Mouse (Mus musculus): Measurements from ENCODE around the gene Sptb. TPM values are rescaled to one million over a fixed set of nuclear protein-coding genes. Genes with fewer than 3 reads are reported as not detected.

Sptb gene
- polyA plus RNA-seq, 1 experiment from 2014 or later, result 1.4 TPM

GRCm38 (mm10) chr12:76695773-76696172 lies 14.6 kb downstream of the Sptb start:
- ATAC-seq (ENCODE audit: insufficient number of reproducible peaks, low FRiP score, low TSS enrichment, low read depth), result no peak
- WGBS, result 68% methylated on average over 5 of the region's 5 CpGs
- Histone ChIP-seq H3K27me3 (no peaks in the 10 kb centered on the region), H3K36me3 (no peaks in the 10 kb centered on the region), H3K9me3 (no peaks in the 10 kb centered on the region), H3K4me3 (no peak overlapping the region), H3K4me1 (0 out of 2 replicates have a peak, but pooled peaks cover 9% of the 10 kb centered on the region), H3K4me2 (no peak overlapping the region), H3K9ac (no peak overlapping the region), H3K27ac (no peak overlapping the region)

- Histone ChIP-seq H3K9ac (no peak overlapping the region), H3K36me3 (no peaks in the 10 kb centered on the region), H3K27me3 (no peaks in the 10 kb centered on the region), H3K27ac (no peak overlapping the region), H3K4me1 (0 out of 2 replicates have a peak, but pooled peaks cover 9% of the 10 kb centered on the region), H3K4me3 (peak overlapping the region; percentile 23), H3K4me2 (peak overlapping the region; percentile 40), H3K9me3 (no peaks in the 10 kb centered on the region)
- no peak for ATAC-seq (ENCODE audit: insufficient number of reproducible peaks, low FRiP score, low TSS enrichment, low read depth)
- 8% methylated on average over 17 of the region's 17 CpGs for WGBS
These were observed 15.4 kb downstream of the Sptb start for GRCm38 (mm10) chr12:76694801-76695505.

DNA sequence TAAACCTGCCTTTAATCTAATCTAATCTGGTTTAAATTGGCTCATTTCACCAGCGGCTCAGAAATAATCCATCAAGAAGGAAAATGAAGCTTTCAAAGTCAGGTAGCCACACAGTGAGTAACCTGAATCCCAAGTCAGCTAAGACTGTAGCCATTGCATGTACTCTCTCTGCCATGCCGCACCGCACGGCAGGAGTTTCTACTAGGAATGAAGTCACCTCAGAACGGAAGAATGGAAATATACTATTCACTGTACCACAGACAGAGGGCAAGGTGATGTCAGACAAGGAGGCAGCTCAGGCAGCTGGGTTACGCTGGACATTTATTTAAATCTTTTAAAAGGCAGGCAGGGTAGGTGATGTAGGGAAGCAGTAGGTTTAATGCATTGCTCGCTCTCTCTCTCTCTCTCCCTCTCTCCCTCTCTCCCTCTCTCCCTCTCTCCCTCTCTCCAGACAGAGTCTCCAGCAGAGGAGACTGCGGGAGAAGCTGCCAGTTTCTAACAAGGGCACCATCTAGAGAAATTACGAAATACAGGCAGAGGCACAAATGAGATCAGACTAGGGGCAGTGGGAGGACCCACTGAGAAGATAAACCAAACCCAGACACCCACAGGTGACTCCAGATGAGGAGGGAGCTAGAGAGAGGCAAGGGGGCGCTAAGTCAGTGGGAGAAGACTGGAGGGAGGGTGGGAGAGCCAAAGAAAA lies 22.7 kb downstream of the Sptb start:
- 66% methylated on average over 10 of the region's 10 CpGs for WGBS
- Histone ChIP-seq H3K9ac (no peak overlapping the region), H3K4me2 (no peak overlapping the region)

DNA sequence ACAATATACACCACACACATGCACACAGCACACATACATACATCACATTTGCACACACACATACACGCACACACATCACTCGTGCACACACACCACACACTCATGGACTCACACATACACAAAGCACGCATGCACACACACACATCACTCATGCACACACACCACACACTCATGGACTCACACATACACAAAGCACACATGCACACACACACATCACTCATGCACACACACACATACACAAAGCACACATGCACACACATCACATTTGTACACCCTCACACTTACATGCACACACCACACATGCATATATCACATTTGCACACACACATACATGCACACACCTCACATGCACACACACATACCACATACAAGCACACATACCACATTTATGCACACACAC lies 24.7 kb downstream of the Sptb start:
- Histone ChIP-seq H3K4me1 (no peaks in the 10 kb centered on the region), H3K4me3 (no peak overlapping the region), H3K9me3 (no peaks in the 10 kb centered on the region), H3K27ac (no peak overlapping the region), H3K4me2 (no peak overlapping the region), H3K27me3 (no peaks in the 10 kb centered on the region), H3K9ac (no peak overlapping the region), H3K36me3 (no peaks in the 10 kb centered on the region)
- 96% methylated on average over 3 of the region's 3 CpGs for WGBS
- no peak for ATAC-seq (ENCODE audit: insufficient number of reproducible peaks, low FRiP score, low TSS enrichment, low read depth)

More for the DNA sequence above, 22.7 kb downstream of the Sptb start:
- no peak overlapping the region for H3K27ac ChIP-seq
- no peaks in the 10 kb centered on the region for H3K27me3 ChIP-seq
- no peaks in the 10 kb centered on the region for H3K36me3 ChIP-seq
- no peaks in the 10 kb centered on the region for H3K9me3 ChIP-seq
- no peak overlapping the region for H3K4me3 ChIP-seq
- ATAC-seq (ENCODE audit: insufficient number of reproducible peaks, low FRiP score, low TSS enrichment, low read depth), result no peak
- no peaks in the 10 kb centered on the region for H3K4me1 ChIP-seq

DNA sequence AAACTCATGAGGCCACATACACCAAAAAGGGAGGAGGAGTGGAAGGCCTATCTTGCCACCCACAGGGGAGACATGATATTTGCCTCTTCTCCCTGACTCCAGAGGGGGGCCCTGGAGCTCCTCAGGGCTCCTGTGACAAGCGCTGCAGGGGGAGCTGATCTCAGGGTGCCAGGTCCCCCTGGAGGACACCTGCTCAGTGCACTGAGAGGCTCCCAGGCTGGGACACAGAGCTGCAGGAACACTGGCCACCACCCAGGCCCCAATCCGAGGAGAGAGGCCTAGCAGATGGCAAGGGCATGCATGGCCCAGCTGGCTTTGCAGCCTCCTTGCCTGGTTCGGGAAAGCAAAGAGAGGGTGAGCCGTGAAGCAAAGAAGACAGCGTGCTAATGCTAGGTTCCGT lies 25.9 kb downstream of the Sptb start:
- no peak overlapping the region for H3K4me3 ChIP-seq
- H3K4me1 ChIP-seq, result no peaks in the 10 kb centered on the region
- H3K36me3 ChIP-seq, result no peaks in the 10 kb centered on the region
- no peak overlapping the region for H3K4me2 ChIP-seq
- H3K9me3 ChIP-seq, result no peaks in the 10 kb centered on the region
- 56% methylated on average over 6 of the region's 6 CpGs for WGBS
- H3K9ac ChIP-seq, result no peak overlapping the region
- ATAC-seq (ENCODE audit: insufficient number of reproducible peaks, low FRiP score, low TSS enrichment, low read depth), result no peak
- H3K27ac ChIP-seq, result no peak overlapping the region
- no peaks in the 10 kb centered on the region for H3K27me3 ChIP-seq

- Histone ChIP-seq H3K4me2 (no peak overlapping the region), H3K4me3 (no peak overlapping the region), H3K36me3 (no peaks in the 10 kb centered on the region), H3K9ac (no peak overlapping the region), H3K27me3 (no peaks in the 10 kb centered on the region), H3K4me1 (0 out of 2 replicates have a peak, but pooled peaks cover 3% of the 10 kb centered on the region), H3K27ac (no peak overlapping the region), H3K9me3 (no peaks in the 10 kb centered on the region)
- ATAC-seq (ENCODE audit: insufficient number of reproducible peaks, low FRiP score, low TSS enrichment, low read depth), result 0 out of 2 replicates have a peak, but pooled peaks have one; percentile 40
These were observed 28.4 kb downstream of the Sptb start for GRCm38 (mm10) chr12:76681937-76682336.

DNA sequence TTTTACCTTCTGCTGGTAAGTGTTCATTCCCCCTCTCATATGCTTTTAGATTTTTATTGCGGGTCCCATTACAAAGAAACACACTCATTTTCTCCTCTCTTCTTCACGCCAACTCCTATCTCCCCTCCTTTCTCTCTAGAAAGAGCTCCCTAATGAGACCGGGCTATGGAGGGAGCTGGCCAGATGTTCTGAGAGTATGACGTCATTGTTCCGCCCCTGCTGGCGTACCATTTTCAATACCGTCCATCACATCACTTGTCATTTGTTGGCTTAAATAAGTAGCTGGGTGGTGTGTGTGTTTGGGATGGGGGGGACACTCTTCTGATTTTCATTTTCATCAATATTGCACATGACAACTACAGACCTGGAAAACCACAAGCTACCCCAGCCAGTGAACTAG lies 33.3 kb downstream of the Sptb start:
- WGBS, result 38% methylated on average over 7 of the region's 7 CpGs
- Histone ChIP-seq H3K27ac (no peak overlapping the region), H3K9me3 (no peaks in the 10 kb centered on the region), H3K4me2 (no peak overlapping the region), H3K9ac (no peak overlapping the region), H3K36me3 (no peaks in the 10 kb centered on the region), H3K4me1 (peaks cover 10% of the 10 kb centered on the region; the same call in 1 of the 2 replicates), H3K27me3 (no peaks in the 10 kb centered on the region), H3K4me3 (no peak overlapping the region)
- no peak for ATAC-seq (ENCODE audit: insufficient number of reproducible peaks, low FRiP score, low TSS enrichment, low read depth)

GRCm38 (mm10) chr12:76676477-76676876 lies 33.9 kb downstream of the Sptb start:
- Histone ChIP-seq H3K27me3 (no peaks in the 10 kb centered on the region), H3K4me3 (no peak overlapping the region), H3K4me1 (peaks cover 13% of the 10 kb centered on the region; the same call in 1 of the 2 replicates), H3K9me3 (no peaks in the 10 kb centered on the region), H3K9ac (no peak overlapping the region), H3K27ac (no peak overlapping the region), H3K4me2 (no peak overlapping the region), H3K36me3 (no peaks in the 10 kb centered on the region)
- WGBS, result 82% methylated on average over 22 of the region's 22 CpGs
- ATAC-seq (ENCODE audit: insufficient number of reproducible peaks, low FRiP score, low TSS enrichment, low read depth), result no peak

DNA sequence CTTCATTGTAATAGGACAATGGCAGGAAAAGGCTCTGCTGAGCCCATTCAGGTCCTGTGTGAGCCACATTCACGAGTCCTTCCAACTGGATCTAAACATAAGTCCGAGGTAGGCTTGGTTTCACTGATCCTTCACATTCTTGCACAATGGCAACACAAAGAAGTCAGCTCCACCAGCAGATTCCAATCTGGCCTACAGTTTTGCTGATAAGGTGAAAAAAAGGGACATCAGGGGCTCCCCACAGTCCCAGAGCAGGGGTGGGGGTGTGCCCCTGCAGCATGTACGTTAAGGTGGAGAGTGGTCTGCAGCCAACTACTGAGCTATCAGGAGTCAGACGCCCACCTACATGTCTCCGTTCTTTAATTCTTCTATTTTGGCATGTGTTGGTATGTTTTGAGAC lies 35.0 kb downstream of the Sptb start:
- Histone ChIP-seq H3K4me3 (no peak overlapping the region), H3K4me2 (no peak overlapping the region), H3K9ac (no peak overlapping the region), H3K4me1 (peaks cover 13% of the 10 kb centered on the region; the same call in 1 of the 2 replicates), H3K9me3 (no peaks in the 10 kb centered on the region), H3K27ac (no peak overlapping the region), H3K27me3 (no peaks in the 10 kb centered on the region), H3K36me3 (no peaks in the 10 kb centered on the region)
- no peak for ATAC-seq (ENCODE audit: insufficient number of reproducible peaks, low FRiP score, low TSS enrichment, low read depth)
- 71% methylated on average over 5 of the region's 5 CpGs for WGBS

DNA sequence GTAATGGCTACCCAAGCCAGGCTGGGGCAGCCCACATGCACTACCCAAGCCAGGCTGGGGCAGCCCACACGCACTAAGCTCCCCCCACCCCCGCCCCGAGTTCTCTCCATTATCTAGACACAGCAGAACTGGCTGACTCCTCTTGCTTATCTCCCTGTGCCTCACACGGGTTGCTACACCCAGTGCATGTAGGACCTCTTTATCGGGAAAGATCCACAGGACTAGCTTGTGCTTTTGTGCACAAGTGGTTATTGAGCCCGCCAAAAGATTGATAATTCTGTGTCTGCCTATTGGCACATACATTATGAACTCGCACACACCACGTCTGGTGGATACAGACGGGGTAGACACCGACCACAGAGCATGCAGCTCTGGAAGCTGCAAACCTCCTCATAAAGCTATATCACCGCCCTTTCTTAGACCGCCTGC lies 36.5 kb downstream of the Sptb start:
- H3K4me2 ChIP-seq, result no peak overlapping the region
- no peak for ATAC-seq (ENCODE audit: insufficient number of reproducible peaks, low FRiP score, low TSS enrichment, low read depth)
- H3K27ac ChIP-seq, result no peak overlapping the region

DNA sequence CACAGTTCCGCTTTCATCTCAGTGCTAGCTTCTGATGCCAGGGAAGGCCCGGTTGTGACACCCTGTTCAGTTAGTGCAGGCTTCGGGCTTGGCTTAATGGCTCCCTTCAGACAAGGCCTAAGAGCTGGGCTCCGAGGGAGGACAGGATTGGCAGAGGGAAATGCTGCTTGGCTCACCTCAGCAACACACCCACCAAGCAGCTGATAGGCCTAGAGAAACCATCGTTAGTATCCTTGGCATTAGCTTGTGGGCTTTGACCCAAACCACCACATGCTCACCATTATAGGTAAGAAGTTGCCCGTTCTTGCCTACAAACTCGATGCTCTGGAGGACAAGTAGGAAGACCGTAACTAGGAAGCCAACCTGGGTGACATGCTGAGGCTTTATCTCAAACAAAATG lies 38.3 kb downstream of the Sptb start:
- Histone ChIP-seq H3K4me3 (no peak overlapping the region), H3K4me1 (peaks cover 16% of the 10 kb centered on the region; the same call in 1 of the 2 replicates), H3K9me3 (no peaks in the 10 kb centered on the region), H3K9ac (no peak overlapping the region), H3K27ac (no peak overlapping the region), H3K36me3 (no peaks in the 10 kb centered on the region), H3K27me3 (no peaks in the 10 kb centered on the region), H3K4me2 (no peak overlapping the region)
- ATAC-seq (ENCODE audit: insufficient number of reproducible peaks, low FRiP score, low TSS enrichment, low read depth), result no peak
- 73% methylated on average over 8 of the region's 8 CpGs for WGBS

More for the DNA sequence above, 36.5 kb downstream of the Sptb start:
- H3K36me3 ChIP-seq, result no peaks in the 10 kb centered on the region
- no peak overlapping the region for H3K4me3 ChIP-seq
- no peaks in the 10 kb centered on the region for H3K9me3 ChIP-seq
- H3K4me1 ChIP-seq, result peaks cover 19% of the 10 kb centered on the region; the same call in 1 of the 2 replicates
- 79% methylated on average over 12 of the region's 12 CpGs for WGBS
- no peak overlapping the region for H3K9ac ChIP-seq
- H3K27me3 ChIP-seq, result no peaks in the 10 kb centered on the region

- WGBS, result 50% methylated on average over 13 of the region's 13 CpGs
- H3K27ac ChIP-seq, result no peak overlapping the region
- ATAC-seq (ENCODE audit: insufficient number of reproducible peaks, low FRiP score, low TSS enrichment, low read depth), result no peak
These were observed 39.7 kb downstream of the Sptb start for GRCm38 (mm10) chr12:76670533-76671086.

More at GRCm38 (mm10) chr12:76670533-76671086, 39.7 kb downstream of the Sptb start:
- Histone ChIP-seq H3K4me2 (no peak overlapping the region), H3K36me3 (no peaks in the 10 kb centered on the region), H3K4me3 (no peak overlapping the region), H3K4me1 (peaks cover 10% of the 10 kb centered on the region; the same call in 1 of the 2 replicates), H3K9ac (no peak overlapping the region), H3K27me3 (no peaks in the 10 kb centered on the region), H3K9me3 (no peaks in the 10 kb centered on the region)
